Mouse (Mus musculus) spleen, postnatal 36 days (tissue): ENCODE results near the gene Olfr1282.
"Not testable (repeated sequence)": the region's sequence is repeated elsewhere in the genome, so short reads cannot be mapped to it uniquely, and the experiment has no call there.

Source experiments
- DNase-seq, 2 experiments: peaks; one replicate each; pipeline ENCODE4 v3.0.0; 2022; ENCODE audit warnings: low spot score in 2 of 2, mixed read lengths in 1 of 2

Gene Olfr1282

DNA sequence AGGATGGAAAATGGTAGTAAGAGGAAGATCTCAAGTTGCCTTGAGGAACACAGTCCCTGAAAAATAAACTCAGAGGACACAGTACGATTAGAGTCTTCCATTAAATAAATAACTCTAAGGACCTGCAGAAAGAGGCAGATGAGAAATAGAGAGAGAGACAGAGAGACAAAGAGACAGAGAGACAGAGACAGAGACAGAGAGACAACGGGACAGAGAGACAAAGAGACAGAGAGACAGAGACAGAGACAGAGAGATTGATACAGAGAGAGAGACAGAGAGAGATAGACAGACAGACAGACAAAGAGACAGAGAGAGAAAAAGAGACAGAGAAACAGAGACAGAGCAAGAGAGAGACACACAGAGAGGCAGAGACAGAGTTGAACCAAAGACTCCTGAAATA lies at the start of gene Olfr1282:
TSS of gene Olfr1282 (minus strand) at position 101 of the 400 bp plus-strand sequence.
- DNase-seq, result no peak

DNA sequence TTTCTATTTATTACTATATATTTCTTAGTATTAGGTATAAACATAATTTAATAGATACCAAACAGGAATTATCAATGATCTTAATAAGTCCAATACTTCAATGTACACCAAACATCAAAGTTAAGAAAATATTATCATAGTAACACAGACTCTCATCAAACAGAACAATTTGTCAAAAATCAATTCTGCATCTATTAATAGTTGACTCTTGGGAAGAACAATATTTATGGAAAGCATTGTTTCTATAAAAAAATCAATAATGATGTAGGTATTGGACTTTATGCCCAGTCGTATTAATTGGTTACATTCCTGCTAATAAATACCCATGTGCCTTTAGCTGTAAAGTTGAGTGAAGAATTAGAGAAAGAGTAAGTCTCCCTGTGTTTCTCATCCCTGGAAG lies 39.3 kb upstream of the Olfr1282 start, which contains the start of gene Olfr1284:
TSS of gene Olfr1284 (plus strand) at position 301 of the 400 bp plus-strand sequence.
- no peak for DNase-seq

DNA sequence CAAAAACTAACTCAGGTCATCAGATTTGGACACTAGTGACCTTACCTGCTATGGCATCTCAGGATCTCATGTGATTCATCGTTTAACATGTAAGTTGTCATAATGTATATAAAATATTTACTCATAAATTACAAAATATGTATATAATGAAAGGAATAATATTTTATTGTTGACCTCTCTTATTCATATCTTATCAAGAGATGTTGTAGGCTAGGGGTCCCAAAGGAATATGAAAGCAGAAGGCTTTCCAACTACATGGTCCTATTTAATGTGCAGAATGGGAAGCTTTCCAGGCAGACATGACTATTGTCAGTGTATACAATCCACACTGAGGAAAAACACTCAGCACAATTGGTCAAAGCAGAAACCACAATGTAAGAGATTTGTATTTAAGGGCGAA lies 30.6 kb upstream of the Olfr1282 start, which contains the start of gene Olfr1283:
TSS of gene Olfr1283 (plus strand) at position 301 of the 400 bp plus-strand sequence.
- DNase-seq, result no peak

DNA sequence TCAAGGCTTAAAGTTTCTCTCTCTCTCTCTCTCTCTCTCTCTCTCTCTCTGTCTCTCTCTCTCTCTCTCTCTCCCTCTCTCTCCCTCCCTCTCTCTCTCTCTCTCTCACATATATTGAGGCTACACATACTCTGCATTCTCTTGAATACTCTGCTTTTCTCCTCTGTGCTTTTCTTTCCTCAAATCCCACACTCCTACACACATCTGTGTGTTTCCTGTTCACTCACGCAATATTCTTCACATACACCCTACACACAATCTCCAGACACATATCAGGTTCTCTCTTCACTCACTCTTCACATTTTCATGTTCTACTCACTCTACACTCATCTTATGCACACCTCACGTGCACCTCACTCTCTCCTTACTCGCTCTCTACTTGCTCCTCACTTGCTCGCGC lies 2.2 kb downstream of the Olfr1282 start:
- not testable (repeated sequence) for DNase-seq

DNA sequence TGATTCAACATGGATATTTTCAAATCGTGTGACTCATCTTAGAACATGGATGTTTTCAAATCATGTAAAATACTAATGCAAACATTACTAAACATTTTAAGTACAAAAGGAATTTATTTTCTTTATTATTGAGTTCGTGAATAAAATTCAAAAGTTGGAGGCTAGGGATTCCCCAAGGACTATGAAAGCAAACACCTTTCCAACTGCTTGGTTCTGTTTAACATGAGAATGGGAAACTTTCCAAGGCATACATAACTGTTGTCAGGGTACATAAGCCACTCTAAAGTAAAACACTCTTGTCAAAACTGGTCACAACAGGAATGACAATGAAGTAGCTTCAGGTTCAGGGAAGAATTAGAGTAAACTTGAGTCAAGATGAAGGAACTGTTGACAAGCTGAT lies 9.7 kb downstream of the Olfr1282 start, which contains the start of gene Olfr1281:
TSS of gene Olfr1281 (plus strand) at position 301 of the 400 bp plus-strand sequence.
- DNase-seq, result no peak

DNA sequence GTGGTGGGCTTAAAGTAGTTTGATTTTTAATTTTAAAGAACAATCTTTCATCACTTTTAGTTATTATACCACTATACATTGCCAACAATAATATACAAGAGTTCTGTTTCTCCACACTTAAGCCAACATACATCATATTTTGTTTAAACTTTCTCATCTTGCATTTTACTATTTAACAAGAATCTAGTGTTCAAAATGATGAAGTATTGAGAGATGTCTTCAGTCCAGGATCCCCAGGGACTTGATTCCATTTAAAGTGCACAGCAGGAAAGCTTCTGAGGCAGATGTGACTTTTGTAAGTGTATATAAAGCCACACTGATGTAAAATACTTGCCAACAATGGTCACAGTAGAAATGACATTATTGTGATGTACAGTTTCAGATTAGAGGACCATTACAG lies 22.2 kb downstream of the Olfr1282 start, which contains the start of gene Olfr1280:
TSS of gene Olfr1280 (plus strand) at position 301 of the 400 bp plus-strand sequence.
- DNase-seq, result no peak

DNA sequence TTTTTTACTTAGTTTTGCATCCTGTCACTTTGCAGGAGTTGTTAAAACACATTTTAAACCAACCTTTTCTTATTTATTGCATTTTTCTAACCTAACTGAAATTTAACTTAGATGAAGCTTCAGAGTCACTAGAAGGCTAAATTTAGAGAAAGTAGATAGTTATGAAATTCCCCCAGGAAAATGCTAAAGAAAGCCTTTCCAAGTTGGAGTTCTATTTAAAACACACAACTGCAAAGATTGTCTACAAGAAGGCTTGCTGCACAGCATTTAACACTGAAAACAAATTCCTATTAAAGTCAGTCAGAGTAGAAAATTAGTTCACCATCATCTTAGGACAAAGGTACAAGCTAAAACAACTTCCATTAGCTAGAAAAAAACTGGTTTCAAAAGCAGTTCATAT lies 35.5 kb downstream of the Olfr1282 start, which contains the start of gene Olfr1279:
TSS of gene Olfr1279 (plus strand) at position 262 of the 400 bp plus-strand sequence.
- DNase-seq, result no peak

DNA sequence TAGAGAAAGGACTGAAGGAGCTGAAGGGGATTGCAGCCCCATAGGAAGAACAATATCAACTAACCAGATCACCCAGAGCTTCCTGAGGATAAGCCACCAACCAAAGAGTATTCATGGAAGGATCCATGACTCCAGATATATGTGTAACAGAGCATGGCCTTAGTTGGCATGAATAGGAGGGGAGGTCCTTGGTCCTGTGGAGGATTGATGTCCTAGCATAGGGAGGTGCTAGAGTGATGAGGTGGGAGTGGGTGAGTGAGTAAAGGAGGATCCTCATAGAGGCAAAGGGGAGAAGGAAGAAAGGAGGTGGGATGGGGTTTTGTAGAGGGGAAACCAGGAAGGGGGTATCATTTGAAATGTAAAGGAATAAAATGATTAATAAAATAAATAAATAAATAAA lies 37.3 kb downstream of the Olfr1282 start:
- no peak for DNase-seq

DNA sequence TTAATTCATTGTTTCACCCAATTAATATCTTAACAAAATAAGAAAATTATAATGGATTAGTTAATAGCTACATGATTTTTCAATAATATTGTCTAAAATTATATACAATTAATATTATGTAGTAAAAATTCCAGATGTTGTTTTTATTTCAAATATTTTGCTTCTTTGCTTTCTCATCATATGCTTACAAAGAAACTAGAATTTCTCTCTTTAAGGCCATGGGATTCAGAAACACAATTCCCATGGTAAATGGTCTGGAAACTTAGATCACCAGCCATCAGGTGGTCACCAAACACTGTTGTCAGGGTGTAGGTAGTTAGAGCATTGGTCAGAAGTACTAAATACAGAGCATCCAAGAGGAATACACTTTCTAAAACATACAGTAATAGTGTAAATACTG lies 46.0 kb downstream of the Olfr1282 start, which contains the start of gene Olfr1278:
TSS of gene Olfr1278 (plus strand) at position 301 of the 400 bp plus-strand sequence.
- DNase-seq, result no peak
